Mouse (Mus musculus): ENCODE data around the gene Has1. TPM values are rescaled to one million over a fixed set of nuclear protein-coding genes. Genes with fewer than 3 reads are reported as not detected.

The Has1 gene
- polyA plus RNA-seq, 1 experiment from 2014 or later: 0.03 TPM

- no peak for ATAC-seq (ENCODE audit: insufficient read depth)
- Histone ChIP-seq H3K4me1 (replicated peaks) (0 out of 2 replicates have a peak, but pooled peaks cover 5% of the 10 kb centered on the region), H3K36me3 (replicated peaks) (no peaks in the 10 kb centered on the region), H3K4me3 (replicated peaks) (peak overlapping the region; percentile 57), H3K27ac (replicated peaks) (peak overlapping the region; percentile 76), H3K9ac (peak overlapping the region; percentile 21; the same call in 1 of the 2 replicates), H3K4me2 (peak overlapping the region; percentile 55), H3K27me3 (peaks cover 42% of the 10 kb centered on the region), H3K9me3 (replicated peaks) (no peaks in the 10 kb centered on the region)
- WGBS (ENCODE audit: insufficient replicate concordance): 6% methylated on average over 13 of the region's 15 CpGs
Measured at GRCm38 (mm10) chr17:17828191-17828981, 26.6 kb downstream of the Has1 start.

GRCm38 (mm10) chr17:17827658-17828190 lies 27.3 kb downstream of the Has1 start:
- peak overlapping the region; percentile 76 for H3K27ac ChIP-seq (replicated peaks)
- H3K4me1 ChIP-seq (replicated peaks): 0 out of 2 replicates have a peak, but pooled peaks cover 5% of the 10 kb centered on the region
- H3K9ac ChIP-seq: 0 out of 2 replicates have a peak overlapping the region, but pooled peaks have one; percentile 18
- H3K4me3 ChIP-seq (replicated peaks): peak overlapping the region; percentile 57
- no peaks in the 10 kb centered on the region for H3K36me3 ChIP-seq (replicated peaks)
- peak overlapping the region; percentile 55 for H3K4me2 ChIP-seq
- under 1% methylated on average over 13 of the region's 13 CpGs for WGBS (ENCODE audit: insufficient replicate concordance)
- peaks cover 42% of the 10 kb centered on the region for H3K27me3 ChIP-seq
- no peaks in the 10 kb centered on the region for H3K9me3 ChIP-seq (replicated peaks)
- peak; percentile 54 for ATAC-seq (ENCODE audit: insufficient read depth)

GRCm38 (mm10) chr17:17826751-17827657 lies 28.0 kb downstream of the Has1 start, which contains the start of gene Spaca6:
Gene Spaca6 (plus strand): TSS chr17:17827158.
- Histone ChIP-seq H3K36me3 (replicated peaks) (no peaks in the 10 kb centered on the region), H3K4me1 (replicated peaks) (0 out of 2 replicates have a peak, but pooled peaks cover 5% of the 10 kb centered on the region), H3K9ac (0 out of 2 replicates have a peak within 1 kb of the TSS, but pooled peaks have one; percentile 30), H3K4me3 (replicated peaks) (peak within 1 kb of the TSS; percentile 57), H3K27ac (replicated peaks) (peak within 1 kb of the TSS; percentile 76), H3K27me3 (peaks cover 42% of the 10 kb centered on the region), H3K9me3 (replicated peaks) (no peaks in the 10 kb centered on the region), H3K4me2 (peak within 1 kb of the TSS; percentile 60)
- ATAC-seq (ENCODE audit: insufficient read depth): peak; percentile 73
- 1% methylated on average over 42 of the region's 42 CpGs for WGBS (ENCODE audit: insufficient replicate concordance)

GRCm38 (mm10) chr17:17825921-17826591 lies 28.9 kb downstream of the Has1 start:
- 0 out of 2 replicates have a peak, but pooled peaks cover 5% of the 10 kb centered on the region for H3K4me1 ChIP-seq (replicated peaks)
- peaks cover 42% of the 10 kb centered on the region for H3K27me3 ChIP-seq
- H3K9ac ChIP-seq: 0 out of 2 replicates have a peak overlapping the region, but pooled peaks have one; percentile 25
- peak; percentile 19; the same call in 1 of the 2 replicates for ATAC-seq (ENCODE audit: insufficient read depth)
- peak overlapping the region; percentile 65 for H3K27ac ChIP-seq (replicated peaks)
- H3K4me3 ChIP-seq (replicated peaks): peak overlapping the region; percentile 57
- peak overlapping the region; percentile 60 for H3K4me2 ChIP-seq
- no peaks in the 10 kb centered on the region for H3K9me3 ChIP-seq (replicated peaks)
- H3K36me3 ChIP-seq (replicated peaks): no peaks in the 10 kb centered on the region
- WGBS (ENCODE audit: insufficient replicate concordance): 3% methylated on average over 20 of the region's 22 CpGs

- WGBS (ENCODE audit: insufficient replicate concordance): 55% methylated on average over 6 of the region's 6 CpGs
- H3K9ac ChIP-seq: no peak overlapping the region
- H3K27ac ChIP-seq (replicated peaks): no peak overlapping the region
- H3K36me3 ChIP-seq (replicated peaks): no peaks in the 10 kb centered on the region
- no peaks in the 10 kb centered on the region for H3K4me1 ChIP-seq (replicated peaks)
- no peak overlapping the region for H3K4me2 ChIP-seq
- H3K4me3 ChIP-seq (replicated peaks): no peak overlapping the region
- H3K9me3 ChIP-seq (replicated peaks): no peaks in the 10 kb centered on the region
- no peak for ATAC-seq (ENCODE audit: insufficient read depth)
- H3K27me3 ChIP-seq: peaks cover 33% of the 10 kb centered on the region
Measured at GRCm38 (mm10) chr17:17823612-17824336, 31.2 kb downstream of the Has1 start.

- no peak overlapping the region for H3K27ac ChIP-seq (replicated peaks)
- H3K4me1 ChIP-seq (replicated peaks): no peaks in the 10 kb centered on the region
- no peak for ATAC-seq (ENCODE audit: insufficient read depth)
- H3K27me3 ChIP-seq: no peaks in the 10 kb centered on the region
- no peak overlapping the region for H3K9ac ChIP-seq
- H3K36me3 ChIP-seq (replicated peaks): no peaks in the 10 kb centered on the region
- 26% methylated on average over 2 of the region's 2 CpGs for WGBS (ENCODE audit: insufficient replicate concordance)
- no peak overlapping the region for H3K4me2 ChIP-seq
- H3K9me3 ChIP-seq (replicated peaks): no peaks in the 10 kb centered on the region
- H3K4me3 ChIP-seq (replicated peaks): no peak overlapping the region
Measured at GRCm38 (mm10) chr17:17795527-17795926, 59.5 kb downstream of the Has1 start.

MicroRNA genes within 50 kb of the gene (microRNA counts, 519-probe panel; counts per million panel counts)
- 4,451 counts per million, percentile 88 among the panel's probes with 10 or more counts for microRNA mmu-let-7e
- 3,107 counts per million, percentile 62 among the panel's probes with 10 or more counts for microRNA mmu-miR-125a-3p
- 4,492 counts per million, percentile 89 among the panel's probes with 10 or more counts for microRNA mmu-miR-125a-5p
- 3,828 counts per million, percentile 77 among the panel's probes with 10 or more counts for microRNA mmu-miR-99b

Small RNAs within 50 kb of the gene (microRNA-seq; reads per million reads assigned to microRNA genes)
- gene Gm25927 (not detected), gene Mir125a (1,604 reads per million, percentile 81 among the genes with 10 or more reads in this experiment), gene Mir99b (8,623 reads per million, percentile 92 among the genes with 10 or more reads in this experiment), gene Mirlet7e (not detected)

Other genes starting within 250 kb of the Has1 start
- 2.8 and 2.9 TPM in 2 replicates for gene Lnpep, start 230.2 kb downstream of the Has1 start, polyA plus RNA-seq (2015; fragmentation: Nextera tagmentation; extraction: Ambion mirVana)
- not detected in 2 replicates for gene Vmn2r90, start 151.5 kb downstream of the Has1 start, polyA plus RNA-seq (2015; fragmentation: Nextera tagmentation; extraction: Ambion mirVana)
- 4.1 TPM in 2 replicates for gene Spaca6, start 28.0 kb downstream of the Has1 start, polyA plus RNA-seq (2015; fragmentation: Nextera tagmentation; extraction: Ambion mirVana)
- gene Fpr1, start 28.7 kb upstream of the Has1 start, polyA plus RNA-seq (2015; fragmentation: Nextera tagmentation; extraction: Ambion mirVana): 6.3 and 7.9 TPM in 2 replicates
- 3.4 and 3.5 TPM in 2 replicates for gene Fpr2, start 32.6 kb upstream of the Has1 start, polyA plus RNA-seq (2015; fragmentation: Nextera tagmentation; extraction: Ambion mirVana)
- gene Fpr3, start 32.6 kb upstream of the Has1 start, polyA plus RNA-seq (2015; fragmentation: Nextera tagmentation; extraction: Ambion mirVana): not detected in 2 replicates
- gene Fpr-rs4, start 166.5 kb upstream of the Has1 start, polyA plus RNA-seq (2015; fragmentation: Nextera tagmentation; extraction: Ambion mirVana): not detected in 2 replicates
- not detected in 2 replicates for gene Vmn2r124, start 194.2 kb upstream of the Has1 start, polyA plus RNA-seq (2015; fragmentation: Nextera tagmentation; extraction: Ambion mirVana)
- gene Vmn2r91, start 229.8 kb upstream of the Has1 start, polyA plus RNA-seq (2015; fragmentation: Nextera tagmentation; extraction: Ambion mirVana): not detected in 2 replicates